Mouse (Mus musculus): ENCODE measurements around the gene Sqstm1. TPM values are rescaled to one million over a fixed set of nuclear protein-coding genes. Genes with fewer than 3 reads are reported as not detected.
"Not testable (repeated sequence)": the region's sequence is repeated elsewhere in the genome, so short reads cannot be mapped to it uniquely, and the experiment has no call there.

Gene Sqstm1
- polyA plus RNA-seq, 1 experiment from 2014 or later = 165 TPM

GRCm38 (mm10) chr11:50188682-50189081, 21.9 kb downstream of the Sqstm1 start:
- Histone ChIP-seq H3K27me3 (no peaks in the 10 kb centered on the region), H3K27ac (no peak overlapping the region), H3K36me3 (peaks cover 28% of the 10 kb centered on the region), H3K4me2 (no peak overlapping the region), H3K4me1 (replicated peaks) (no peaks in the 10 kb centered on the region), H3K9me3 (no peaks in the 10 kb centered on the region), H3K4me3 (replicated peaks) (no peak overlapping the region), H3K9ac (replicated peaks) (no peak overlapping the region)
- no peak for ATAC-seq (ENCODE audit: insufficient number of reproducible peaks, insufficient read depth, low FRiP score, low TSS enrichment, low read depth)
- WGBS = 77% methylated on average over 7 of the region's 7 CpGs

DNA sequence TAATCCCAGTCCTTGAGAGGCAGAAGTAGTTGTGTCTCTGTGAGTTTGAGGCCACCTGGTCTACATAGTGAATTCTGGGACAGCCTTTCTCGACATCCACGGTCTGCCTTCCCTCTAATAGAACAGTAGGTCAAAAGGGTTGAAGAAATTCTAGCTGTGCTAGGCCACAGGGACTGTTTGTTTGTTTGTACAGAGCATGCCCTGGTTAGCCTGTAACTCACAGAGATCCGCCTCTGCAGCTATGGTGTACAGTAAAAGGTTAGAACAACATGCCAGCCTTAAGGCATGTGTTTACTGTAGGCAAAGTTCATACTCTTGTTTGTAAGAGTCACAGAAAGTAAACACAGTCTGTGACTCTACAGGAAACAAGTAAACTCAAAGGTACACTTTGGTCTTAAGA, 25.8 kb downstream of the Sqstm1 start:
- Histone ChIP-seq H3K9ac (replicated peaks) (no peak overlapping the region), H3K27me3 (no peaks in the 10 kb centered on the region), H3K9me3 (no peaks in the 10 kb centered on the region), H3K36me3 (peaks cover 33% of the 10 kb centered on the region), H3K27ac (no peak overlapping the region), H3K4me3 (replicated peaks) (no peak overlapping the region), H3K4me1 (replicated peaks) (no peaks in the 10 kb centered on the region), H3K4me2 (no peak overlapping the region)
- no peak for ATAC-seq (ENCODE audit: insufficient number of reproducible peaks, insufficient read depth, low FRiP score, low TSS enrichment, low read depth)
- WGBS = 88% methylated on average over 3 of the region's 3 CpGs

GRCm38 (mm10) chr11:50182702-50183101, 27.9 kb downstream of the Sqstm1 start:
- peaks cover 46% of the 10 kb centered on the region for H3K36me3 ChIP-seq
- H3K9me3 ChIP-seq = no peaks in the 10 kb centered on the region
- WGBS = 86% methylated on average over 4 of the region's 4 CpGs
- H3K4me2 ChIP-seq = no peak overlapping the region
- H3K9ac ChIP-seq (replicated peaks) = no peak overlapping the region
- no peak for ATAC-seq (ENCODE audit: insufficient number of reproducible peaks, insufficient read depth, low FRiP score, low TSS enrichment, low read depth)
- H3K27me3 ChIP-seq = no peaks in the 10 kb centered on the region
- no peak overlapping the region for H3K27ac ChIP-seq
- H3K4me1 ChIP-seq (replicated peaks) = no peaks in the 10 kb centered on the region
- H3K4me3 ChIP-seq (replicated peaks) = no peak overlapping the region

DNA sequence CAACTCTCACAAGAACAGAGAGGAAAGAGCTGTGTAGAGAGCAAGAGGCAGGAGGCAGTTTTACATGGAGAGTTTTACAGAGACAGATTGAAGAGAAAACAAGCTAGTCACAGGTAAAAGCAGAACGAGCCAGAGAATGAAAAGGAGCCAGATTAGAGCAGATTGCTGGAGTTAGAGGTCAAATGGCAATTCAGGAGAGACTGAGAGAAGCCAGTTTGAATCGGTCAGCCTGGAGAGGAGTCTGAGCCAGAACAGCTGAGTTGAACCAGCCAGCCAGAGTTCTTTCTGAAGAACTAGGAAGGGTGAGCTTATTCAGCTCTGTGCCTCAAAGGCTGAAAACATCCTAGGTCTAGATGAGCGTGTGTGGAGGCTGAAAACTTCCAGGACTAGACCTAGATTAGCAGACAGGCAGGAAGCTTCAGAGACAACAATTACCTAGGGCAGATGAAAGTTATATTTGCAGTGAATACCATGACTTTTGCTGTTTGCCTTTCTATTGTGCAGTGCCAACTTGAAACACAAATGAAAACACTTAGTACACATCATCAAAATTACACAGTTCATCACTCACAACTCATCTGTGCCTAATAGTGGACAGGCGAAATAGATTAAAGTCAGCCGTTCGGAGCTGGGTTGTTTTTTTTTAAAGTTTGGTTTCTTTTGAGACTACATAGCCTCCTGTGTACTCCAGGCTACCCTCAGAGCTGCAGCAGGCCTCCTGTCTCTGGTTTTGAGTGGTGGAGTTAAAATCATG, 30.0 kb downstream of the Sqstm1 start:
- peaks cover 57% of the 10 kb centered on the region for H3K36me3 ChIP-seq
- no peaks in the 10 kb centered on the region for H3K9me3 ChIP-seq
- no peak overlapping the region for H3K4me3 ChIP-seq (replicated peaks)
- ATAC-seq (ENCODE audit: insufficient number of reproducible peaks, insufficient read depth, low FRiP score, low TSS enrichment, low read depth) = no peak
- peaks cover under 1% of the 10 kb centered on the region; the same call in 1 of the 2 replicates for H3K4me1 ChIP-seq (replicated peaks)
- no peak overlapping the region for H3K9ac ChIP-seq (replicated peaks)
- WGBS = 75% methylated on average over 6 of the region's 6 CpGs
- no peaks in the 10 kb centered on the region for H3K27me3 ChIP-seq
- no peak overlapping the region for H3K4me2 ChIP-seq
- H3K27ac ChIP-seq = no peak overlapping the region

GRCm38 (mm10) chr11:50178532-50179488, 31.8 kb downstream of the Sqstm1 start:
- no peaks in the 10 kb centered on the region for H3K27me3 ChIP-seq
- H3K4me3 ChIP-seq (replicated peaks) = no peak overlapping the region
- H3K9me3 ChIP-seq = no peaks in the 10 kb centered on the region
- H3K4me2 ChIP-seq = no peak overlapping the region
- H3K36me3 ChIP-seq = peaks cover 47% of the 10 kb centered on the region
- H3K27ac ChIP-seq = no peak overlapping the region
- WGBS = 79% methylated on average over 5 of the region's 5 CpGs
- H3K4me1 ChIP-seq (replicated peaks) = peaks cover 5% of the 10 kb centered on the region
- no peak for ATAC-seq (ENCODE audit: insufficient number of reproducible peaks, insufficient read depth, low FRiP score, low TSS enrichment, low read depth)
- no peak overlapping the region for H3K9ac ChIP-seq (replicated peaks)

DNA sequence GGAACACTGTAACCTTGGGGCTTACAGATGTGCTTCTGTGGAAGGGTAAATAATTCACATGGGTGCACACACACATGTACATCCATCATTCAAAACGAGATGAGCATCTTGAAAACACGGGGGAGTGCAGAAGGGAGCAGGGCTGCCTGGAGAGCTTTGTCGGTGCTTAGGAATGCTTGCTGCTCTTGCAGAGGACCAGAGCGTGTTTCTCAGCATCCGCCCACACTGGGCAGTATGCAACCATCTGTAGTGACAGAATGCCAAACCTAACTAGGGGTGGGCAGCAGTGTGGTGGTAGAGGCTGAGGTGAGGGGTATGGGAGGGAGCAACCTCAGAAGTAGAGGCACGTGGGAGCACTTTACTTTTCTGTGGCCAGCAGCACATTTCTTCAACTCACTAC, 33.5 kb downstream of the Sqstm1 start:
- WGBS = 82% methylated on average over 6 of the region's 6 CpGs
- Histone ChIP-seq H3K27ac (no peak overlapping the region), H3K36me3 (peaks cover 36% of the 10 kb centered on the region), H3K4me3 (replicated peaks) (no peak overlapping the region), H3K4me1 (replicated peaks) (peaks cover 5% of the 10 kb centered on the region), H3K27me3 (no peaks in the 10 kb centered on the region), H3K9ac (replicated peaks) (no peak overlapping the region), H3K4me2 (no peak overlapping the region), H3K9me3 (no peaks in the 10 kb centered on the region)
- no peak for ATAC-seq (ENCODE audit: insufficient number of reproducible peaks, insufficient read depth, low FRiP score, low TSS enrichment, low read depth)

GRCm38 (mm10) chr11:50176351-50176750, 34.3 kb downstream of the Sqstm1 start:
- WGBS = 84% methylated on average over 3 of the region's 3 CpGs
- Histone ChIP-seq H3K27me3 (no peaks in the 10 kb centered on the region), H3K27ac (no peak overlapping the region), H3K4me3 (replicated peaks) (no peak overlapping the region), H3K4me2 (no peak overlapping the region), H3K4me1 (replicated peaks) (peaks cover 5% of the 10 kb centered on the region), H3K9me3 (no peaks in the 10 kb centered on the region), H3K36me3 (peaks cover 43% of the 10 kb centered on the region), H3K9ac (replicated peaks) (no peak overlapping the region)
- no peak for ATAC-seq (ENCODE audit: insufficient number of reproducible peaks, insufficient read depth, low FRiP score, low TSS enrichment, low read depth)

DNA sequence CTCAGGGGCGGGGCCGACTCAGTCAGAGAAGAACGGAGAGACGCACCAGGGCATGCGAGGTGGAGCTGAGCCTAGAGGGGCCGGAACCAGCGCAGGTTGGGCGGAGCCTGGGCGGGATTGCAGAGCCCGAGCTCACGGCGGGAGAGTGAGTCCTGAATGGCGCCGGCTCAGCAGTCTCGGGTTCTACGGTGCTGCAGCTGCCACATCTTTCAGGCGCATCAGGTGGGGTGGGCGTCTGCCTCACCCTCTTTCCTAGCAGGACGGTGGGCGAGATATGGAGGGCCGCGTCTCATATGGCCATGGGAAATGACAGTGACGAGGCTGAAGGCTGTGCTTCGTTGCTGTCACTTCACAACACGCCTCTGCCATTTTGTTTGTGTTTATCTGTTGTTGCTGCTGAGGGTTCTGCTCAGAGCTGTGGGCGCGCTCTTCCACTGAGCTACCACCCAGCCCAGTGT, 35.9 kb downstream of the Sqstm1 start:
- ATAC-seq (ENCODE audit: insufficient number of reproducible peaks, insufficient read depth, low FRiP score, low TSS enrichment, low read depth) = peak; percentile 98
- Histone ChIP-seq H3K4me1 (replicated peaks) (peaks cover 5% of the 10 kb centered on the region), H3K4me3 (replicated peaks) (peak overlapping the region; percentile 73), H3K4me2 (peak overlapping the region; percentile 65), H3K36me3 (peaks cover 51% of the 10 kb centered on the region), H3K9ac (replicated peaks) (peak overlapping the region; percentile 77), H3K27ac (peak overlapping the region; percentile 62; the same call in 1 of the 2 replicates), H3K27me3 (no peaks in the 10 kb centered on the region), H3K9me3 (no peaks in the 10 kb centered on the region)
- WGBS = under 1% methylated on average over 27 of the region's 27 CpGs

DNA sequence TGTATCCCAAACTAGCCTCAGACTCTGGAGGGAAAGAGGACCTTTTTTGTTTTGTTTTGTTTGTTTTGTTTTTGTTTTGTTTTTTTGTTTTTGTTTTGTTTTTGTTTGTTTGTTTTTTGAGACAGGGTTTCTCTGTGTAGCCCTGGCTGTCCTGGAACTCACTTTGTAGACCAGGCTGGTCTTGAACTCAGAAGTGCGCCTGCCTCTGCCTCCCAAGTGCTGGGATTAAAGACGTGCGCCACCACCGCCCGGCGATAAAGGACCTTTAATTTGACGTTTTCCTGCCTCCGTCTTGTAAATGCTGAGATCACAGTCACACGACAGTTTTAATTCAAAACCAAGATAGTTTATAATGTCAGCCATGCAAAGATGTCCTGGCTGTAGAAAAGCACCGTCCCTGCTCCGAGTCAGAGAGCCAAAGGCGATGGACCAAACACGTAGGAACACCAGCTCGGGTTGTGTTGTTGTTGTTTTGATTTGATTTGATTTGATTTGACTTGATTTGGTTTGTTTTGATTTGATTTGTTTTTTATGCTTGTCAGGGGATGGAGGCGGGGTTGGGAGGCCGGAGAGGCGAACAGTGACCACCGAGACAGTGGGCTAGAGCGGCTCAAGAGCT, 36.4 kb downstream of the Sqstm1 start, which contains the start of gene Mrnip:
Mrnip (plus strand) TSS at position 334 of the 619 bp plus-strand sequence.
- peak within 1 kb of the TSS; percentile 62; the same call in 1 of the 2 replicates for H3K27ac ChIP-seq
- peaks cover 55% of the 10 kb centered on the region for H3K36me3 ChIP-seq
- 6% methylated on average over 19 of the region's 19 CpGs for WGBS
- H3K9ac ChIP-seq (replicated peaks) = peak within 1 kb of the TSS; percentile 77
- not testable (repeated sequence) for H3K4me1 ChIP-seq (replicated peaks); H3K27me3 ChIP-seq; H3K9me3 ChIP-seq
- H3K4me2 ChIP-seq = peak within 1 kb of the TSS; percentile 65
- peak within 1 kb of the TSS; percentile 73 for H3K4me3 ChIP-seq (replicated peaks)
- peak; percentile 16; the same call in 1 of the 2 replicates for ATAC-seq (ENCODE audit: insufficient number of reproducible peaks, insufficient read depth, low FRiP score, low TSS enrichment, low read depth)

GRCm38 (mm10) chr11:50168352-50168751, 42.3 kb downstream of the Sqstm1 start:
- no peak for ATAC-seq (ENCODE audit: insufficient number of reproducible peaks, insufficient read depth, low FRiP score, low TSS enrichment, low read depth)
- no peak overlapping the region for H3K27ac ChIP-seq
- WGBS = 90% methylated on average over 5 of the region's 5 CpGs
- no peak overlapping the region for H3K4me2 ChIP-seq
- H3K9me3 ChIP-seq = no peaks in the 10 kb centered on the region
- H3K27me3 ChIP-seq = no peaks in the 10 kb centered on the region
- no peaks in the 10 kb centered on the region for H3K4me1 ChIP-seq (replicated peaks)
- H3K36me3 ChIP-seq = peaks cover 74% of the 10 kb centered on the region
- no peak overlapping the region for H3K9ac ChIP-seq (replicated peaks)
- no peak overlapping the region for H3K4me3 ChIP-seq (replicated peaks)

Data from limb, embryonic 12.5 days (tissue).